Mouse (Mus musculus) megakaryocyte, embryonic 14.5 days (primary cell): Measurements from ENCODE around the gene Ahnak. TPM values are rescaled to one million over a fixed set of nuclear protein-coding genes. Genes with fewer than 3 reads are reported as not detected.
"Not testable (repeated sequence)": the region's sequence is repeated elsewhere in the genome, so short reads cannot be mapped to it uniquely, and the experiment has no call there.

ENCODE experiments used
- H3K27me3 ChIP-seq: replicated peaks from 2 replicates; pipeline ENCODE3; 2012; ENCODE audit warnings: inconsistent platforms
- H3K36me3 ChIP-seq: replicated peaks from 2 replicates; pipeline ENCODE3; 2012; ENCODE audit warnings: low read length, inconsistent platforms, mixed read lengths
- H3K4me1 ChIP-seq: 2 replicates; pipeline ENCODE4 v1.6.1; 2012; ENCODE audit warnings: inconsistent platforms
- H3K4me3 ChIP-seq: replicated peaks from 2 replicates; pipeline ENCODE3; 2012; ENCODE audit warnings: moderate library complexity, mild to moderate bottlenecking, inconsistent platforms
- H3K9me3 ChIP-seq: 2 replicates; pipeline ENCODE4 v1.6.1; 2012; ENCODE audit warnings: inconsistent platforms
- FLI1 ChIP-seq: IDR thresholded peaks from 2 replicates; pipeline ENCODE4 v1.6.1; 2012; ENCODE audit warnings: low read length, inconsistent platforms, mixed read lengths
- GATA1 ChIP-seq: IDR thresholded peaks from 3 replicates; pipeline ENCODE4 v1.6.1; 2012; ENCODE audit warnings: mixed read lengths, low read length, inconsistent platforms, borderline replicate concordance
- polyA plus RNA-seq: library from polyadenylated mRNA; stranded (reverse); fragments of >175 nt; gene quantifications from 2 replicates; pipeline ENCODE4 v1.2.3, GENCODE M21; 2012; ENCODE audit warnings: low replicate concordance; ENCODE audit not compliant: insufficient read depth

The Ahnak gene
- polyA plus RNA-seq, 1 experiment = 28.7 TPM

DNA sequence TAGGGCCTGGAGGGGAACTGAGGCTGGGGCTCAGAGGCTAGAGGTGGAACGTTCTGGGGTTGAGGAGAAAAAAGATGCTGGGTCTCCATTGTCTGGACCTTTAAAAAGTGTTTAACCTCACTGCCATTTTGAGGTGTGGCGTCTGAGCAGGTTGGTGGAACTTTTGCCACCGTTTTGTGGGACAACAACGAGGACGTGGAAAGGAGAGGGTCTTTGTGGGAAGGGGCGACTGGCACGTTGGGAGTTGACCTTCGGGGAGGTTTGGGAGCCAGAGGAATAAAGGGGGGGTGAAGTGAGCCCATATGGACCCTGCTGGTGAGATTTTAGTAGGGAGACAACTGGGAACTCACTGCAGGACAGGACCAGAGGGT, 21.7 kb upstream of the Ahnak start:
- no peak for TF ChIP-seq GATA1
- no peak for TF ChIP-seq FLI1
- H3K36me3 ChIP-seq = peaks cover 78% of the 10 kb centered on the region
- H3K4me3 ChIP-seq = peak overlapping the region; percentile 91
- peaks cover 54% of the 10 kb centered on the region for H3K4me1 ChIP-seq
- H3K27me3 ChIP-seq = no peaks in the 10 kb centered on the region
- no peaks in the 10 kb centered on the region for H3K9me3 ChIP-seq

DNA sequence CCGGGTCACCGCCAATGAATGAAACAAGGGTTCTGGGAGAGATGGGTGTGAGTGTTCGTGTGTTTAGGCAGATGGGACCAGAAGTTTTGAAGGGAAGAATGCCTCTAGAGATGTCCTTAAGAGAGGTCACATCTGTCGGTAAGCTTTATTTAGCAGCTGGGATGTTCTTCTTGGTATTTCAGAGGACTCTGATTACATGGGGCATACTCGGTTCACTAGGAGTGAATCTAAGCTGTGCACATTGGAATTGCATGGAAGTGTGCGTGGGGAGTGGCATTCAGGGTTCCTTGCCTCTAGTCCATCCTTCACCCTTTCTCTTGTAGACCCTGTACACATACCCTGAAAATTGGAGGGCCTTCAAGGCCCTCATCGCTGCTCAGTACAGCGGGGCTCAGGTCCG, 21.2 kb upstream of the Ahnak start:
- Histone ChIP-seq H3K36me3 (peaks cover 78% of the 10 kb centered on the region), H3K9me3 (no peaks in the 10 kb centered on the region), H3K4me3 (peak overlapping the region; percentile 91), H3K27me3 (no peaks in the 10 kb centered on the region), H3K4me1 (peaks cover 56% of the 10 kb centered on the region)
- no peak for TF ChIP-seq FLI1
- no peak for TF ChIP-seq GATA1

DNA sequence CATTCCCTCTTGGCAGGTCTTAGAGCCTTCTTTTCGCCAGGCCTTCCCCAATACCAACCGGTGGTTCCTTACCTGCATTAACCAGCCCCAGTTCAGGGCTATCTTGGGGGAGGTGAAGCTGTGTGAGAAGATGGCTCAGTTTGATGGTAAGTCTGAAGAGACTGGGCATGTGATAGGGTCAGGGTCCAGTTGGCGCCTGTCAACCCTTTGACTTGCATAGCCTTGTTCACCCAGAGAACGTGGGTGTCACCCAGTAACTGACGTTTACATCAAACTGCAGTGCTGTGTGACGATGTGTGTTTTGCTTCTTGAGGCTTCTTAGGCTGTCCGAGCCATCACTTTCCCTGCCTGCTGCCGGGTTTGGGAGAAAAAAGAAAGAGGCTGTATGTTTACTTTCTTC, 16.6 kb upstream of the Ahnak start:
- not testable (repeated sequence) for H3K9me3 ChIP-seq, H3K27me3 ChIP-seq, H3K4me3 ChIP-seq
- H3K4me1 ChIP-seq = peaks cover 57% of the 10 kb centered on the region
- H3K36me3 ChIP-seq = peaks cover 91% of the 10 kb centered on the region

DNA sequence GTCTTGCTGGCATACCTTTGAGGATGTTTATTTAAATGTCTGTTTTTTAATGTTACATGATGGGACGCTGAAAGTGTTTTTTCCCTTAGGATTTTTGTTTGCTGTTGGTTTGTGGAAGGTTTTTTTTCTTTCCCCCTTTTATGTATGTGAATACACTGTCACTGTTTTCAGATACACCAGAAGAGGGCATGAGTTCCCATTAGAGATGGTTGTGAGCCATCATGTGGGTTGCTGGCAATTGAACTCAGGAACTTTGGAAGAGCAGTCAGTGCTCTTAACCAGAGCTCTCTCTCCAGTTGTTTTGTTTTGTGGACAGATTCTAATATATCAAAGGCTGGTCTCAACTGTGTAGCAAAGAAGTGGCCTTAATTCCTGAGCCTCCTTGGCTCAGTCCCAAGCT, 14.4 kb upstream of the Ahnak start:
- TF ChIP-seq GATA1 (no peak), FLI1 (no peak)
- no peaks in the 10 kb centered on the region for H3K9me3 ChIP-seq
- H3K4me3 ChIP-seq = no peak overlapping the region
- H3K36me3 ChIP-seq = peaks cover 100% of the 10 kb centered on the region
- peaks cover 55% of the 10 kb centered on the region for H3K4me1 ChIP-seq
- H3K27me3 ChIP-seq = no peaks in the 10 kb centered on the region

DNA sequence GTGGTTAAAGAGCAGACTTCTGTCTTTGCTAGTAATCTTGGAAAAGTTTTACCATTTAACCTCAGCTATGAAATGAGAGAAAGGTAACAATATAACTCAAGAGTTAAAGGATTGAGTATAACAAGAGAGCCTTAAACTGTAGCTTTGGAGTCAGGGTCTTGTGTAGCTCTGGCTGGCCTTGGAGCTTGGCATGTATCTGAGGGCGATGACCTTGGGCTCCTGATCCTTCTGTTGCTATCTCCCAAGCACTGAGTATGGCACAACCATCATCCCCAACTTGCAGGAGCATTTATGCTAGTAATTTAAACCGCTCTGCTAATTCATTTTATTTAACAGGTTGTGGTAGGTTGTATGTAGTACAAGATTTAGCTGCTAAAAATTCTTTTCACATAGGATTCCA, 13.6 kb upstream of the Ahnak start:
- TF ChIP-seq FLI1 (no peak), GATA1 (no peak)
- Histone ChIP-seq H3K36me3 (peaks cover 100% of the 10 kb centered on the region), H3K4me3 (no peak overlapping the region), H3K27me3 (no peaks in the 10 kb centered on the region), H3K9me3 (no peaks in the 10 kb centered on the region), H3K4me1 (peaks cover 56% of the 10 kb centered on the region)

DNA sequence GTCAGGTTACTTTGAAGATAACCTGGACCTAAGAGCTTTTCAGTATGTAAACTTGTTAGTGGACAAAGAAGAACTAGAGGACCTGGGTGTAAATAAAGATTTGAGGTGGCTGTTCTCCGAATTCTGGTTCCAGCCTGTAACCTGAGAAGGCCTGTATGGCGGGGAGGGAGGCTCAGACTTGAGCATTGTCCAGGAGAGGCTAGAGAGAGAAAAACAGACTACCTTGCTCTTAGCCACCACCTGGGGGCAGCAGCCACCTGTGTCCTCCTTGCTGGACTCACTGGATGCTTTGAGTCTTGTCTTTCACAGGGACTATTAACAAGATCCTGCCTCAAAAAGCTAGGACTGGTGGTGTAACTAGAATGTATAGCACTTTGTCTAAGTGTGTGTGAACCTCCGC, 12.5 kb upstream of the Ahnak start:
- H3K36me3 ChIP-seq = peaks cover 95% of the 10 kb centered on the region
- no peaks in the 10 kb centered on the region for H3K27me3 ChIP-seq
- no peaks in the 10 kb centered on the region for H3K9me3 ChIP-seq
- H3K4me1 ChIP-seq = peaks cover 60% of the 10 kb centered on the region
- H3K4me3 ChIP-seq = no peak overlapping the region
- TF ChIP-seq GATA1 (no peak), FLI1 (no peak)

DNA sequence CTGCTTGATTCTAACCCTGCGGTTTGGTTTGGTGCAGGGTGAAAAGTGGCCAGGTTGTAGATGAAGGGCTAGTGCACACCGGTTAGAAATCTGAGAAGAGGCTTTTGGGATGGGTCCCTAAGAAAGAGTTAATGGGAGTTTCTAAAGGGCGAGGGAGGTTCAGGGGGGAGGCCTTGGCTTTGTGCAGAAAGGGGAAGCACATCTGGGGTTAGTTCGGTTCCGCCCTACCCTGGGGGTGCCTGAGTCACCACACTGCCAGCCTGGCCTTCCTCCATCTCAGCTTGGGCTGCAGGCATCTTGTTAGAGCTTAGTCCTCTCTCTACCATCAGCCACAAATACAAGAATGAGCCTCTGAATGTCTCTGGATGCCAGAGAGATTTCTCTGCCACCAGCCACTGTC, 8.3 kb upstream of the Ahnak start:
- H3K36me3 ChIP-seq = peaks cover 53% of the 10 kb centered on the region
- TF ChIP-seq FLI1 (no peak), GATA1 (no peak)
- H3K9me3 ChIP-seq = no peaks in the 10 kb centered on the region

DNA sequence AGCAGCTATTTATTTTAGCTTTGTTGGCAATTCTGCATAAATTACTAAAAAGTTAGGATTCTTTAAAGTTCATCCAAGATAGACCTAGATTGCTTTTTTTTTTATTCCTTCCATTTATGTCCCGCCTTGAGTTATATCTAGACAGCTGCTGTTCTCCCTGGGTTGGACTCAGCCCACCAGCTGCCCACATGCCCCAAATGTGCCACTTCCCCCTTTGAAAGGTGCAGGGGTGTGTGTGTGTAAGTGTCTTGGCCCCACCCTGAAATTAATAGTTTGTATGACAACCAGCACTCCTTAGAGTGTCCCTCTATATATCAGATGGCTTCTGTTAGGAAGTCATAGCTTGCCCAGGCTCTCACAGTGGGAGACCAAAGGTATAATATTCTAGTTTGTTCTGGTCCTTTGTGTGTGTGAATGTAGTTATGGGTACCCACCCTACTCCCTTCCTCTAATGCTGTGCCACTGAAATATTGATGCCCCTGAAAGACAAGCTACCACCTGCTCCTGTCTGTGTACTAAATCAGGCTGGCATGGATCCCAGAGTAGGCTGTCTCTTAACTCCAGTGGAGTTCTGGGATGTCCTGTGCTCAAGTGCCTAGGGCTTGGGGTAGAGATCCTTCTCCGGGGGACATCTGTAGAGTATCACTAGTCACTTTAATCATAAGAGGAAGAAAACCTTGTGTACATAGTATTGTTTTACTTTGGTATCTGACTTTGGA, 7.5 kb upstream of the Ahnak start:
- Histone ChIP-seq H3K27me3 (peaks cover 11% of the 10 kb centered on the region), H3K9me3 (no peaks in the 10 kb centered on the region), H3K36me3 (peaks cover 45% of the 10 kb centered on the region), H3K4me1 (peaks cover 73% of the 10 kb centered on the region), H3K4me3 (no peak overlapping the region)
- TF ChIP-seq FLI1 (no peak), GATA1 (no peak)

More for the DNA sequence above, 8.3 kb upstream of the Ahnak start:
- Histone ChIP-seq H3K27me3 (peaks cover 3% of the 10 kb centered on the region), H3K4me1 (peaks cover 76% of the 10 kb centered on the region), H3K4me3 (peak overlapping the region; percentile 57)

DNA sequence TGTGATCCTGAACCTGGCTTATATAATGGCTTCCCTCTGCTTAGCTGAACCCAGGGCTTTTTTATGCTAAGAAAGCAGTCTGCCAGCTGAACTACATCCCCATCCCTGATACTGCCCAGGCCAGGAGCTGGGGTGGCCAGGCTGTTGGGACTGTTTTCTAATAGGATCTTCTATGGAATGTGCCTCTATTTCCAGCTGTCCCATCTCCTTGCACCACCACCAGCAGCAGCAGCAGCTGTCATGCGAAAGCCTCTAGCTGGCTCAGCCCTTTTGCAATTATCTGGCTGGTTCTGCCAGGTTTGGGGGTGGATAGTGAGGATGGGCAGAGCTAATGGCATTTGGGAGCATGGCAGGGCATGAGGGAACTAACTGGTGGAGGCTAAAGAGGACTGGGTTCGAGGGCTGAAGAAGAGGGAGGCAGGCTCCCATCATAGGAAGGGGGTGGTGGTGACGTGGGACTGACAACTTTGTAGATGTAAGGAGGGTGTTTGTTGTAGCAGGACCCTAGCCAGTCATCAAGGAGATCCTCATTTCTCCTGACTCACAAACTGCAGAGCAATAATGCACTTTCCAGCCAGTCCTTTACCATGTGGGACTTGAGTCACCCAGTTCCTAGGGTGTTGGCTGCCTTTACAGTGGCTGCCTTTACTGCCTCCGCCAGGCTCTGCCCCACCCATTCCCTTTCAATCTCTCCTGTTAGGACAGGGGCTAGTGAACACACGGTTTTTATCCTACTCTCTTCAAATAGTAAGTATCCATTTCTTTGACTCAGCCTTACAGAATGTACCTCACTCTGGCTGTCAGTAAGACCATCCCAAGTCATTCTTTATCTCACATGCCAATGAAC, 6.6 kb upstream of the Ahnak start:
- H3K4me1 ChIP-seq = peaks cover 69% of the 10 kb centered on the region
- peak overlapping the region; percentile 74 for H3K4me3 ChIP-seq
- H3K27me3 ChIP-seq = peaks cover 17% of the 10 kb centered on the region
- no peaks in the 10 kb centered on the region for H3K9me3 ChIP-seq
- no peak for TF ChIP-seq GATA1
- no peak for TF ChIP-seq FLI1
- peaks cover 35% of the 10 kb centered on the region for H3K36me3 ChIP-seq

DNA sequence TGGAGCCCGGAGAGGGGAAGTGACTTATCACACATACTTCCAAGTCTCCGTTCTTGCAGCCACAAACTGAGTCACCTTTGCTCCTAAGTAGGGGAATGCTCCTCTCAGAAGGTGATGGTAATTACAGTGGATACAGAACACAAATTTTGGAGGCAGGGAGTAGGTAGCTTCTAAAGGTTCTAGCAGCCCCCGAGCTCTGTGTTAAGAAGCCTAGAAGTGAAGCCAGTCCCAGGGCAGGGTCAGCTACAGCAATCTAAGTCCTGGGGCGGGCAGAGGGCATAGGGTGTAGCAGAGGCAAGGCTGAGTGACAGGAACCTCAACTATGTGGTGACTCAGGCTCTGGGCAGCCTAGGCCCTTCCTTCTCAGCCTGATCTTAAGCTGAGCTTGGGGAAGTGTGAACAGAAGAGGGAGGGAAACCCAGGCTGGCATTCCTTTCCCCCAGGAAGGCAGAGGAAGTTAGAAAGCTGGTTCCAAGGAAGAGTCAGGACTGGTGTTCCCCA, 5.9 kb upstream of the Ahnak start:
- H3K4me1 ChIP-seq = peaks cover 74% of the 10 kb centered on the region
- peak overlapping the region; percentile 74 for H3K4me3 ChIP-seq
- TF ChIP-seq FLI1 (no peak), GATA1 (no peak)
- H3K36me3 ChIP-seq = peaks cover 29% of the 10 kb centered on the region
- peaks cover 24% of the 10 kb centered on the region for H3K27me3 ChIP-seq
- H3K9me3 ChIP-seq = no peaks in the 10 kb centered on the region
